8 mouse cellular contexts compared by ENCODE assay signal in genomic region chr19:53500298-53501006, GRCm38 (mm10). TPM values are rescaled to one million over a fixed set of nuclear protein-coding genes. Genes with fewer than 3 reads are reported as not detected.
DNase-seq lines count a peak whose midpoint lies in the region; ATAC-seq lines count a peak whose summit lies in the region.

No protein-coding gene starts in this region.

- H3K36me3 ChIP-seq in midbrain, embryonic 14.5 days (ENCODE audit: control insufficient read depth, insufficient read depth, low read length) = no peaks in the 10 kb centered on the region
- no peaks in the 10 kb centered on the region for H3K36me3 ChIP-seq in midbrain, embryonic 16.5 days (ENCODE audit: control insufficient read depth, insufficient read depth, low read length)
- no peaks in the 10 kb centered on the region for H3K36me3 ChIP-seq in heart, embryonic 14.5 days (ENCODE audit: control insufficient read depth, insufficient read depth, low read length)
- no peaks in the 10 kb centered on the region for H3K36me3 ChIP-seq in neural tube, embryonic 15.5 days

- H3K4me3 ChIP-seq in midbrain, embryonic 14.5 days (replicated peaks; ENCODE audit: low read depth, low read length) = no peak overlapping the region
- H3K4me3 ChIP-seq in midbrain, embryonic 16.5 days (ENCODE audit: low read depth, low read length) = no peak overlapping the region
- no peak overlapping the region for H3K4me3 ChIP-seq in heart, embryonic 14.5 days (ENCODE audit: control insufficient read depth in 1 of 2, insufficient read depth in 1 of 2, low read depth in 1 of 2, low read length in 2 of 2)
- H3K4me3 ChIP-seq in neural tube, embryonic 15.5 days (replicated peaks) = no peak overlapping the region

- H3K27me3 ChIP-seq in midbrain, embryonic 14.5 days (ENCODE audit: control insufficient read depth, insufficient read depth, low read length) = no peaks in the 10 kb centered on the region
- no peaks in the 10 kb centered on the region for H3K27me3 ChIP-seq in midbrain, embryonic 16.5 days (ENCODE audit: control insufficient read depth, insufficient read depth, low read depth, low read length)
- no peaks in the 10 kb centered on the region for H3K27me3 ChIP-seq in heart, embryonic 14.5 days (ENCODE audit: control insufficient read depth, insufficient read depth, low read length)
- H3K27me3 ChIP-seq in neural tube, embryonic 15.5 days (replicated peaks) = no peaks in the 10 kb centered on the region

- peak; percentile 27; the same call in 1 of the 2 replicates for ATAC-seq in midbrain, embryonic 14.5 days (ENCODE audit: low FRiP score, low TSS enrichment)
- no peak for ATAC-seq in midbrain, embryonic 16.5 days
- 0 out of 2 replicates have a peak, but pooled peaks have one; percentile 37 for ATAC-seq in heart, embryonic 14.5 days (ENCODE audit: insufficient number of reproducible peaks, insufficient read depth, low FRiP score, low read depth)
- no peak for ATAC-seq in megakaryocyte-erythroid progenitor cell, adult 5-6 weeks (replicated peaks; ENCODE audit: low FRiP score, low TSS enrichment, poor library complexity, severe bottlenecking)
- no peak for ATAC-seq in neural tube, embryonic 15.5 days (ENCODE audit: low FRiP score)

- no peak for DNase-seq in midbrain, embryonic 14.5 days
- peak; percentile 99 for DNase-seq in cerebellum, adult 9-10 months
- peak; percentile 82 to 84 for DNase-seq in kidney, postnatal 36 days
- peak; percentile 58 to 80 for DNase-seq in lung, postnatal 4 days

- no peak overlapping the region for H3K27ac ChIP-seq in midbrain, embryonic 14.5 days (replicated peaks; ENCODE audit: low read depth, low read length)
- no peak overlapping the region for H3K27ac ChIP-seq in midbrain, embryonic 16.5 days (ENCODE audit: low read length)
- no peak overlapping the region for H3K27ac ChIP-seq in heart, embryonic 14.5 days (replicated peaks in 1 of 2; ENCODE audit: control insufficient read depth in 1 of 2, insufficient read depth in 1 of 2, low read depth in 2 of 2, low read length in 2 of 2)
- H3K27ac ChIP-seq in neural tube, embryonic 15.5 days (replicated peaks) = no peak overlapping the region

- H3K9ac ChIP-seq in midbrain, embryonic 14.5 days (replicated peaks; ENCODE audit: low read length) = no peak overlapping the region
- no peak overlapping the region for H3K9ac ChIP-seq in midbrain, embryonic 16.5 days (ENCODE audit: low read depth, low read length)
- H3K9ac ChIP-seq in heart, embryonic 14.5 days (ENCODE audit: low read length) = no peak overlapping the region; the same call in 1 of the 2 replicates
- no peak overlapping the region for H3K9ac ChIP-seq in neural tube, embryonic 15.5 days (replicated peaks)

- no peak overlapping the region for H3K4me2 ChIP-seq in midbrain, embryonic 14.5 days (ENCODE audit: low read length)
- no peak overlapping the region for H3K4me2 ChIP-seq in midbrain, embryonic 16.5 days (ENCODE audit: low read length)
- H3K4me2 ChIP-seq in heart, embryonic 14.5 days (ENCODE audit: low read length) = no peak overlapping the region
- no peak overlapping the region for H3K4me2 ChIP-seq in neural tube, embryonic 15.5 days

- H3K4me1 ChIP-seq in midbrain, embryonic 14.5 days (ENCODE audit: control insufficient read depth, insufficient read depth, low read length) = peaks cover 5% of the 10 kb centered on the region
- H3K4me1 ChIP-seq in midbrain, embryonic 16.5 days (ENCODE audit: control insufficient read depth, insufficient read depth, low read length) = no peaks in the 10 kb centered on the region
- H3K4me1 ChIP-seq in heart, embryonic 14.5 days (ENCODE audit: control insufficient read depth in 2 of 2, insufficient read depth in 2 of 2, low read length in 2 of 2) = peaks cover 20 to 22% of the 10 kb centered on the region in 2 experiments
- peaks cover 4% of the 10 kb centered on the region; the same call in 1 of the 2 replicates for H3K4me1 ChIP-seq in neural tube, embryonic 15.5 days

- WGBS in midbrain, embryonic 14.5 days = 79% methylated on average over 25 of the region's 25 CpGs
- WGBS in midbrain, embryonic 16.5 days = 70% methylated on average over 25 of the region's 25 CpGs
- 49% methylated on average over 25 of the region's 25 CpGs for WGBS in heart, embryonic 14.5 days
- WGBS in neural tube, embryonic 15.5 days = 69% methylated on average over 25 of the region's 25 CpGs

- H3K9me3 ChIP-seq in midbrain, embryonic 14.5 days (ENCODE audit: control insufficient read depth, low read length) = no peaks in the 10 kb centered on the region
- no peaks in the 10 kb centered on the region for H3K9me3 ChIP-seq in midbrain, embryonic 16.5 days (replicated peaks; ENCODE audit: control insufficient read depth, low read length, poor library complexity, severe bottlenecking)
- no peaks in the 10 kb centered on the region for H3K9me3 ChIP-seq in heart, embryonic 14.5 days (ENCODE audit: control insufficient read depth, low read length)
- H3K9me3 ChIP-seq in neural tube, embryonic 15.5 days (replicated peaks) = no peaks in the 10 kb centered on the region

RNA-seq across cellular contexts. Expression of gene Dusp5, which starts 28.5 kb away (rescaled TPM):
- polyA plus RNA-seq in midbrain, embryonic 14.5 days (2014; fragmentation: Nextera tagmentation; extraction: Ambion mirVana) = 3.1 and 4.6 TPM in 2 replicates
- 2.2 and 3.0 TPM in 2 replicates for polyA plus RNA-seq in midbrain, embryonic 16.5 days (2015; fragmentation: Nextera tagmentation; extraction: Ambion mirVana)
- polyA plus RNA-seq in heart, embryonic 14.5 days (2014; fragmentation: Nextera tagmentation; extraction: Ambion mirVana) = 6.7 and 7.4 TPM in 2 replicates
- total RNA-seq in megakaryocyte-erythroid progenitor cell, adult 5-6 weeks (2014; fragmentation: Nextera tagmentation) = 1.6 and 2.9 TPM in 2 replicates
- total RNA-seq in megakaryocyte-erythroid progenitor cell, adult 5-6 weeks (2017) = 5.4 and 12.3 TPM in 2 replicates
- 3.8 and 6.5 TPM in 2 replicates for polyA plus RNA-seq in neural tube, embryonic 15.5 days (2015; fragmentation: Nextera tagmentation; extraction: Ambion mirVana)

Comparison
In these comparisons a context has a peak if more than half of its experiments do, and no peak if none do; other contexts are left out.
1. ATAC-seq: peak in midbrain, embryonic 14.5 days (single experiment) and heart, embryonic 14.5 days (single experiment); none in midbrain, embryonic 16.5 days (single experiment), megakaryocyte-erythroid progenitor cell, adult 5-6 weeks (single experiment) and neural tube, embryonic 15.5 days (single experiment).